18 mouse cellular contexts compared by ENCODE assay signal in genomic region chr10:55416304-55416703, GRCm38 (mm10).
"Had no signal": no experiment of that assay in that cellular context is flagged by ENCODE, and none has a peak within 500 bp of the region (broad histone marks: within the 10 kb centered on the region; RNA-seq: fewer than 3 reads in every experiment).

No protein-coding gene starts in this region.

- ATAC-seq: hindbrain, embryonic 16.5 days; inflammation-experienced regulatory T-cells, adult 6 months; intestine, embryonic 15.5 days; intestine, postnatal 0 days had no signal

- DNase-seq: gastrocnemius, adult 2 months; gastrocnemius, postnatal 10 days; gastrocnemius, postnatal 25 days; heart, adult 2 months; heart, postnatal 14 days; heart, postnatal 36 days; kidney, adult 18-20 months; kidney, adult 8-10 months; kidney, postnatal 14 days; kidney, postnatal 36 days; layer of hippocampus, adult 9-11 months; layer of hippocampus, postnatal 36 days; liver; liver, embryonic 13.5 days had no signal
